Mouse (Mus musculus): ENCODE results near the gene Mfsd1. TPM values are rescaled to one million over a fixed set of nuclear protein-coding genes. Genes with fewer than 3 reads are reported as not detected.

Mfsd1 gene
- polyA plus RNA-seq, 1 experiment = 35.3 TPM

DNA sequence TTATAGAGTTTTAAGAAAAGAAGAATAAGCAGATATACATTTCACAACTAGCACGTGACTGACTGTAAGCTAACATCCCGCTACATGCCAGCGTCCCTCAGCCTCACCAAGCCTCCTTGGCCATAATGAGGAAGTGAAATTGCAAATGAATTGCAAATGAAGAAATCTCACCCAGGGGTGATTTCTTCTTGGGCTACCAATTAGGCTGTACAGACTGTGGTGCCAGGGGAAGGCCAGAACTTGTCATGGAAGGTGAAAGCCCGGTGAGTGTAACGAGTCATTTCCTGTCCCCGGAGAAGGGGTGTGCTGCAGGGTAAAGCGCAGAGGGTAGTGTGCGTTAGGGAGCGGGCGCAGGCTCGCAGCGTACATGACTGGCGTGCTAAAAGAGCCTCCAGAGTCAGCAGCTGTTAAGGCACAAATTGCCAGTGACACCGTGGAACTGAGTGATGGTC, 25.3 kb upstream of the Mfsd1 start:
- Histone ChIP-seq H3K4me1 (replicated peaks; ENCODE audit: control insufficient read depth, insufficient read depth, low read length) (no peaks in the 10 kb centered on the region), H3K36me3 (ENCODE audit: control insufficient read depth, insufficient read depth, low read length) (no peaks in the 10 kb centered on the region), H3K27ac (ENCODE audit: control insufficient read depth, insufficient read depth, low read length) (no peak overlapping the region), H3K27me3 (ENCODE audit: control insufficient read depth, insufficient read depth, low read length) (no peaks in the 10 kb centered on the region), H3K4me3 (ENCODE audit: control insufficient read depth, insufficient read depth, low read length) (no peak overlapping the region)
- 5% methylated on average over 14 of the region's 14 CpGs for WGBS
- DNase-seq = no peak
- no peak for TF ChIP-seq CTCF (IDR thresholded peaks at IDR 0.05; ENCODE audit: borderline replicate concordance, control insufficient read depth, extremely low read depth, insufficient read depth, low read length, poor library complexity)
- TF ChIP-seq POLR2A (IDR thresholded peaks at IDR 0.05; ENCODE audit: control insufficient read depth, extremely low read depth, insufficient read depth, low read length, poor library complexity) = no peak

DNA sequence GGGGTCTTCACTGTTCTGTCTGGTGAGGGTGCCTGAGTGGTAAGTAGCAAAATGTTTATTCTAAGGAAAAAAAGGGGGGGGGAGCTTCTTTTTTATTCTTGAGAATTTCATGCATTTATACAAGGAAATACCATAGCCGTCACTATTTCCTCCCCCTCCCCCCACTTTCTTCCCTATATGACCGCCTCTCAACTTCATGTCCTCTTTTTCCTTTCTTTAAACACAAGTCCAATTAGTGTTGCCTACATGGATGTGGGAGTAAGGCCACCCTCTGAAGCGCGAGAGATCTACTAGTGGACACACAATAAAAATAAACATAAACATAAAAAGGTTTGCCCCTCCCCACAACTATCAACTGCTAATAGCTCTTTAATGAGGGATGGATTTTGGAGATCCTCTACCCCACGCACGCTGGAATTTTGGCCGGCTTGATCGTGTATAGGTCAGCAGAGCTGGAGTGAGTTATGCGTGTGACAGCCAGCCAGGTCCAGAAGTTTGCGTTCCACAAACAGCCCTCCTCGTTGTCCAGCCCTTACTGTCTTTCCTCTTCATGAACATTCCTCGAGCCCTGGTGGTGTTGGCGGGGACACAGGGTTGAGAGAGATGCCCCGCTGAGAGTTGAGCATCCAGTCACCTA, 24.7 kb upstream of the Mfsd1 start:
- DNase-seq = no peak
- H3K4me3 ChIP-seq (ENCODE audit: control insufficient read depth, insufficient read depth, low read length) = no peak overlapping the region
- no peaks in the 10 kb centered on the region for H3K36me3 ChIP-seq (ENCODE audit: control insufficient read depth, insufficient read depth, low read length)
- no peaks in the 10 kb centered on the region for H3K27me3 ChIP-seq (ENCODE audit: control insufficient read depth, insufficient read depth, low read length)
- 87% methylated on average over 14 of the region's 14 CpGs for WGBS
- H3K27ac ChIP-seq (ENCODE audit: control insufficient read depth, insufficient read depth, low read length) = no peak overlapping the region
- TF ChIP-seq POLR2A (IDR thresholded peaks at IDR 0.05; ENCODE audit: control insufficient read depth, extremely low read depth, insufficient read depth, low read length, poor library complexity) (no peak), CTCF (IDR thresholded peaks at IDR 0.05; ENCODE audit: borderline replicate concordance, control insufficient read depth, extremely low read depth, insufficient read depth, low read length, poor library complexity) (no peak)
- H3K4me1 ChIP-seq (replicated peaks; ENCODE audit: control insufficient read depth, insufficient read depth, low read length) = no peaks in the 10 kb centered on the region

DNA sequence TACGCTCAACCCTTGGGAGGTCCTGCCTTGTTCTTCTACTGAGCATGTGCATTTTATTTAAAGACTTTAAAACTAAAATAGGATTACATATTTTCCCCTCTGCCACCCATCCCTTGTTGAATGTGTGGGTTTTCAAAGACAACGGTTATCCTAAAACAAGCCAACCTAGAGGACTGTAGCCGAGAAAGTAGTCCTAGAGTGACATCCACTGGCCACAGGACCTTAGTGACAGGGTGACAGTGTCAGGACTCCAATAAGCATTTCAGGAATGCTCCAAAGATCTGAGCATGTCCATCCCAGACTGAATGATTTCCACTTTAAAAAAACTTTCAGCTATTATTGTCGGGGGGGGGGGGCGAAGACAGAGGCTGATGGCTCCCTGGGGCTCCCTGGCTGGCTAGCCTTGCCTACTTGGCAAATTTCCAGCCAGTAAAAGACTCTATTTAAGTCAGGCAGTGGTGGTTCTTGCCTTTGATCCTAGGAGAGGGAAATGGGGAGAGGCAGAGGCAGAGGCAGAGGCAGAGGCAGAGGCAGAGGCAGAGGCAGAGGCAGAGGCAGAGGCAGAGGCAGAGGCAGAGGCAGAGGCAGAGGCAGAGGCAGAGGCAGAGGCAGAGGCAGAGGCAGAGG, 17.7 kb upstream of the Mfsd1 start:
- no peaks in the 10 kb centered on the region for H3K4me1 ChIP-seq (replicated peaks; ENCODE audit: control insufficient read depth, insufficient read depth, low read length)
- H3K4me3 ChIP-seq (ENCODE audit: control insufficient read depth, insufficient read depth, low read length) = no peak overlapping the region
- no peak for DNase-seq
- H3K36me3 ChIP-seq (ENCODE audit: control insufficient read depth, insufficient read depth, low read length) = no peaks in the 10 kb centered on the region
- no peaks in the 10 kb centered on the region for H3K27me3 ChIP-seq (ENCODE audit: control insufficient read depth, insufficient read depth, low read length)
- 61% methylated on average over 5 of the region's 5 CpGs for WGBS
- TF ChIP-seq POLR2A (IDR thresholded peaks at IDR 0.05; ENCODE audit: control insufficient read depth, extremely low read depth, insufficient read depth, low read length, poor library complexity) (no peak), CTCF (IDR thresholded peaks at IDR 0.05; ENCODE audit: borderline replicate concordance, control insufficient read depth, extremely low read depth, insufficient read depth, low read length, poor library complexity) (no peak)
- H3K27ac ChIP-seq (ENCODE audit: control insufficient read depth, insufficient read depth, low read length) = no peak overlapping the region

DNA sequence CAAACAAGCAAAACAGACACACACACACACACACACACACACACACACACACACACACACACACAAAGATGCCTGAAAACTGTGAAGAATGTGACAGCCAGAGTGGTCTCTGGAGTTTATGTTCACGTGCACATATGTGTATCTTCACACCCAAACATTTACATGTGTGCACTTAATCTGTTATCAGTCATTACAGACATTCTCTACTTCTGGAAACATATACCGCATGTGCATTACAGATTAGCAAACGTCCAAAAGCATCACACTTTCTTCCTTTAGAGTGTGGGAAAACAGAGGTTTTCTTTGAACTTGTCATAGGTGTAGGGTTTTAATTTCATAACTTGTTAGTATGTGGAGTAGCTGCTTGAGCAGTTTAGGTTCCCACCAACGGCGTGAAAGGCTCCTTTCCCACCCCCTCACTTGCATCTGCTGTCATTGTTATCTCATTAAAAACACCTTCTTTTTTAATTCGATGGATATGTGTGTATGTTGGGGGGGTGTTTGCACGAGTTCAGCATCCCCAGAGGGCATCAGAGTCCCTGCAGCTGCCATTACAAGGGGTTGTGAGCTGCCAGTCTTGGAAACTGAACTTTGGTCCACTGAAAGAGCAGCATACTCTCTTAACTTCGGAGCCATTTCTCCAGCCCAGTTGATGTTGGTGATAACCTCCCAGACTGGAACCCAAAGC, 16.9 kb upstream of the Mfsd1 start:
- no peak overlapping the region for H3K27ac ChIP-seq (ENCODE audit: control insufficient read depth, insufficient read depth, low read length)
- H3K4me1 ChIP-seq (replicated peaks; ENCODE audit: control insufficient read depth, insufficient read depth, low read length) = no peaks in the 10 kb centered on the region
- no peak for TF ChIP-seq CTCF (IDR thresholded peaks at IDR 0.05; ENCODE audit: borderline replicate concordance, control insufficient read depth, extremely low read depth, insufficient read depth, low read length, poor library complexity)
- TF ChIP-seq POLR2A (IDR thresholded peaks at IDR 0.05; ENCODE audit: control insufficient read depth, extremely low read depth, insufficient read depth, low read length, poor library complexity) = no peak
- no peaks in the 10 kb centered on the region for H3K27me3 ChIP-seq (ENCODE audit: control insufficient read depth, insufficient read depth, low read length)
- H3K36me3 ChIP-seq (ENCODE audit: control insufficient read depth, insufficient read depth, low read length) = no peaks in the 10 kb centered on the region
- 74% methylated on average over 8 of the region's 8 CpGs for WGBS
- no peak overlapping the region for H3K4me3 ChIP-seq (ENCODE audit: control insufficient read depth, insufficient read depth, low read length)
- DNase-seq = no peak

DNA sequence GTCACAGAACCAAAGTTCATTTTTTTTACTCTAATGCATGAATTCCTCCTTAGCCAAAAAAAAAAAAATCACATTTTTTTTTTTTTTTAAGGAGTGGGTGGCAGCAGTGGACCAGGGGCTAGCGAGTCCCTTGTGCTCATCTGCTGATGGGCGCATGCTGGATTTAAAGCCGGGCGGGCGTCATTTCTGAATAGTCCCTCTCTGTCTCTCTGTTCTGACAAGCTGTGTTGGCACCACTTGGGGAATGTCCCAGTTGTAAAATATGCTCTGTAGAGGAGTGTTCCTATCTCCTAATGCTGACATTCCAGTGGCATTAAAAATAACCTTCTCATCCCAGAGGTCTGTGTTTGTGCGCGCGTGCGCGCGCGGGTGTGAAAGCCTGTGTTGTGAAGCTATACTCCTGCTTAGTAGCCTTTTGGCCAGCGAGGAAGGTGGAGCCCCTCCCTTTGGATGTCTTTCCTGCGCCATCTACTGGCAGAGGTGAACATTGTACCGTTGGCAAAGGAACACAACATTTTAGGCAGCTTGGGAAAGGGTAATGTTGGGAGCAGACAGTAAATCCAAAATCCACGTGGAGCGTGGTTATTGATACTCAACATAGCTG, 14.4 kb upstream of the Mfsd1 start:
- Histone ChIP-seq H3K36me3 (ENCODE audit: control insufficient read depth, insufficient read depth, low read length) (no peaks in the 10 kb centered on the region), H3K4me1 (replicated peaks; ENCODE audit: control insufficient read depth, insufficient read depth, low read length) (no peaks in the 10 kb centered on the region), H3K4me3 (ENCODE audit: control insufficient read depth, insufficient read depth, low read length) (no peak overlapping the region), H3K27me3 (ENCODE audit: control insufficient read depth, insufficient read depth, low read length) (no peaks in the 10 kb centered on the region), H3K27ac (ENCODE audit: control insufficient read depth, insufficient read depth, low read length) (no peak overlapping the region)
- TF ChIP-seq CTCF (IDR thresholded peaks at IDR 0.05; ENCODE audit: borderline replicate concordance, control insufficient read depth, extremely low read depth, insufficient read depth, low read length, poor library complexity) (no peak), POLR2A (IDR thresholded peaks at IDR 0.05; ENCODE audit: control insufficient read depth, extremely low read depth, insufficient read depth, low read length, poor library complexity) (no peak)
- WGBS = 36% methylated on average over 17 of the region's 17 CpGs
- peak; percentile 55 for DNase-seq

DNA sequence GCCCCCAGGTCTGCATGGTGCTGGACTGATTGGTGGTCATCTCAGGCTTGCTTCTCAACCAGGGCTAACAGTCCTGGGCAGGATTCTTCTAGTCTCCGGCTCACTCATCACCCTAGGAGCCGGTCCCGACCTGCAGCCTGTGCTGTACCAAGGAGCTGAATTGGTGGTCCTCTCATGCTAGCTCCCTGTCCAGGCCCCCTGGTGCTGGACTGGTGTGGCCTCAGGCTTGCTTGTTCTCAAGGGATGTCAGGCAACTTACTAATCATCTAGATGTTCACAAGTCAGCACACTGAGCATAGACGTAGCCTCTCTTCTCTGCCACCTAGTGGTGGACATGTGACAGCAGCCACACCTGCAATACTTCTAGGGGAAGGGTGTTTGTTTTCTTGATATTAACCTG, 9.6 kb upstream of the Mfsd1 start:
- DNase-seq = peak; percentile 36
- Histone ChIP-seq H3K4me3 (ENCODE audit: control insufficient read depth, insufficient read depth, low read length) (no peak overlapping the region), H3K36me3 (ENCODE audit: control insufficient read depth, insufficient read depth, low read length) (no peaks in the 10 kb centered on the region), H3K4me1 (replicated peaks; ENCODE audit: control insufficient read depth, insufficient read depth, low read length) (no peaks in the 10 kb centered on the region), H3K27me3 (ENCODE audit: control insufficient read depth, insufficient read depth, low read length) (no peaks in the 10 kb centered on the region), H3K27ac (ENCODE audit: control insufficient read depth, insufficient read depth, low read length) (no peak overlapping the region)
- 68% methylated on average over 4 of the region's 4 CpGs for WGBS
- TF ChIP-seq CTCF (IDR thresholded peaks at IDR 0.05; ENCODE audit: borderline replicate concordance, control insufficient read depth, extremely low read depth, insufficient read depth, low read length, poor library complexity) (0 out of 2 replicates have a peak, but pooled peaks have one; percentile 35), POLR2A (IDR thresholded peaks at IDR 0.05; ENCODE audit: control insufficient read depth, extremely low read depth, insufficient read depth, low read length, poor library complexity) (no peak)

Data from thymus, adult 2 months (tissue).